Mouse (Mus musculus) mesoderm, embryonic 11.5 days (tissue): ENCODE data around the gene Gm20605.

Experiments
- DNase-seq: peaks from one replicate; pipeline ENCODE4 v3.0.0-alpha.2; 2012; ENCODE audit warnings: low read depth, low spot score

The Gm20605 gene

GRCm38 (mm10) chr5:137649669-137650571, 20.9 kb downstream of the Gm20605 start:
- DNase-seq = no peak

- DNase-seq = peak; percentile 73
Measured at GRCm38 (mm10) chr5:137652474-137652873, 23.5 kb downstream of the Gm20605 start.

GRCm38 (mm10) chr5:137653366-137653765, 24.4 kb downstream of the Gm20605 start:
- DNase-seq = no peak

- DNase-seq = no peak
Measured at GRCm38 (mm10) chr5:137654746-137655145, 25.8 kb downstream of the Gm20605 start.

- peak; percentile 76 for DNase-seq
Measured at GRCm38 (mm10) chr5:137656977-137657376, 28.0 kb downstream of the Gm20605 start.

- no peak for DNase-seq
Measured at GRCm38 (mm10) chr5:137660064-137660688, 31.2 kb downstream of the Gm20605 start.

- DNase-seq = no peak
Measured at GRCm38 (mm10) chr5:137663057-137663456, 34.1 kb downstream of the Gm20605 start.

GRCm38 (mm10) chr5:137668971-137669370, 40.0 kb downstream of the Gm20605 start:
- DNase-seq = no peak

GRCm38 (mm10) chr5:137670240-137670639, 41.3 kb downstream of the Gm20605 start:
- DNase-seq = no peak

GRCm38 (mm10) chr5:137671443-137672240, 42.7 kb downstream of the Gm20605 start:
- DNase-seq = peak; percentile 41

GRCm38 (mm10) chr5:137672361-137672760, 43.4 kb downstream of the Gm20605 start:
- no peak for DNase-seq

GRCm38 (mm10) chr5:137673015-137673414, 44.0 kb downstream of the Gm20605 start:
- no peak for DNase-seq

- no peak for DNase-seq
Measured at GRCm38 (mm10) chr5:137674786-137675185, 45.8 kb downstream of the Gm20605 start.

GRCm38 (mm10) chr5:137677859-137678258, 48.9 kb downstream of the Gm20605 start:
- no peak for DNase-seq

GRCm38 (mm10) chr5:137678736-137679135, 49.8 kb downstream of the Gm20605 start:
- no peak for DNase-seq

GRCm38 (mm10) chr5:137679726-137680125, 50.8 kb downstream of the Gm20605 start:
- DNase-seq = no peak

GRCm38 (mm10) chr5:137682526-137682925, 53.6 kb downstream of the Gm20605 start:
- no peak for DNase-seq

- no peak for DNase-seq
Measured at GRCm38 (mm10) chr5:137683388-137684293, 54.7 kb downstream of the Gm20605 start.

- DNase-seq = peak; percentile 99
Measured at GRCm38 (mm10) chr5:137684294-137685123, 55.5 kb downstream of the Gm20605 start, which contains the start of gene Agfg2. Agfg2 (minus strand) TSS chr5:137684726.

GRCm38 (mm10) chr5:137685653-137686052, 56.7 kb downstream of the Gm20605 start:
- no peak for DNase-seq
